Mouse (Mus musculus) right cerebral cortex, postnatal 10 days (tissue): Measurements from ENCODE around the gene Carm1.
"Not testable (repeated sequence)": the region's sequence is repeated elsewhere in the genome, so short reads cannot be mapped to it uniquely, and the experiment has no call there.

Source experiments
- DNase-seq, 2 experiments: peaks; one replicate each; pipeline ENCODE4 v3.0.0; 2021; ENCODE audit warnings: low spot score in 2 of 2

Gene Carm1

GRCm38 (mm10) chr9:21546789-21547074 is at the start of gene Carm1:
Carm1 (plus strand) TSS chr9:21546894.
- no peak for DNase-seq

- DNase-seq = no peak
These were observed 49.6 kb upstream of the Carm1 start for GRCm38 (mm10) chr9:21497050-21497542.

- no peak for DNase-seq
These were observed 49.0 kb upstream of the Carm1 start for GRCm38 (mm10) chr9:21497664-21498063.

- DNase-seq = no peak
These were observed 48.3 kb upstream of the Carm1 start for GRCm38 (mm10) chr9:21498284-21498902.

- no peak for DNase-seq
These were observed 43.3 kb upstream of the Carm1 start for GRCm38 (mm10) chr9:21503352-21503751.

- DNase-seq = no peak
These were observed 40.9 kb upstream of the Carm1 start for GRCm38 (mm10) chr9:21505767-21506166.

- no peak for DNase-seq
These were observed 38.8 kb upstream of the Carm1 start for GRCm38 (mm10) chr9:21507753-21508430.

GRCm38 (mm10) chr9:21508871-21509404 is 37.8 kb upstream of the Carm1 start:
- no peak for DNase-seq

GRCm38 (mm10) chr9:21509772-21510688 is 36.7 kb upstream of the Carm1 start, which contains the start of gene Tmed1:
Tmed1 (minus strand) TSS chr9:21510252.
- peak; percentile 95 to 96 for DNase-seq

GRCm38 (mm10) chr9:21510689-21511015 is 36.0 kb upstream of the Carm1 start:
- DNase-seq = no peak

- DNase-seq = no peak
These were observed 35.6 kb upstream of the Carm1 start for GRCm38 (mm10) chr9:21511052-21511451.

GRCm38 (mm10) chr9:21513466-21513865 is 33.2 kb upstream of the Carm1 start:
- no peak for DNase-seq

- no peak for DNase-seq
These were observed 28.7 kb upstream of the Carm1 start for GRCm38 (mm10) chr9:21517947-21518495.

GRCm38 (mm10) chr9:21518690-21519089 is 28.0 kb upstream of the Carm1 start:
- DNase-seq = not testable (repeated sequence)

GRCm38 (mm10) chr9:21525142-21525936 is 21.4 kb upstream of the Carm1 start:
- no peak for DNase-seq

GRCm38 (mm10) chr9:21525937-21526633 is 20.6 kb upstream of the Carm1 start, which contains the start of gene AB124611:
AB124611 (plus strand) TSS chr9:21526176.
- no peak for DNase-seq

GRCm38 (mm10) chr9:21526634-21526944 is 20.1 kb upstream of the Carm1 start:
- DNase-seq = no peak

- DNase-seq = no peak
These were observed 19.4 kb upstream of the Carm1 start for GRCm38 (mm10) chr9:21527100-21527801.

GRCm38 (mm10) chr9:21527917-21528324 is 18.8 kb upstream of the Carm1 start:
- no peak for DNase-seq

GRCm38 (mm10) chr9:21536501-21536900 is 10.2 kb upstream of the Carm1 start:
- DNase-seq = no peak
